Mouse (Mus musculus) neutrophil, adult 59 days (primary cell): ENCODE data around the gene Ctcf. TPM values are rescaled to one million over a fixed set of nuclear protein-coding genes. Genes with fewer than 3 reads are reported as not detected.

Experiments used
- total RNA-seq, 2 experiments: library from RNA; stranded (reverse); gene quantifications; 1 replicate in 1 of 2; 2 replicates in 1 of 2; pipeline ENCODE4 v1.2.4; 2023

The Ctcf gene
- 100 to 1,000 TPM in 1 of 2 experiments, 10 to 100 TPM in 1; 93.2 to 103 TPM for total RNA-seq

GRCm38 (mm10) chr8:105636018-105636962, at the start of gene Ctcf:
Gene Ctcf (plus strand): TSS chr8:105636568.

GRCm38 (mm10) chr8:105604804-105605381, 31.5 kb upstream of the Ctcf start, which contains the start of gene Ripor1:
Gene Ripor1 (plus strand): TSS chr8:105605255.

GRCm38 (mm10) chr8:105636963-105637510, 669 bp downstream of the Ctcf start, which contains the start of gene Agrp:
Gene Agrp (minus strand): TSS chr8:105637393.

GRCm38 (mm10) chr8:105685796-105686308, 49.5 kb downstream of the Ctcf start, which contains the start of gene Carmil2:
Gene Carmil2 (plus strand): TSS chr8:105686274.

GRCm38 (mm10) chr8:105700966-105701824, 64.8 kb downstream of the Ctcf start, which contains the start of the genes Acd and Pard6a:
Gene Acd (minus strand): TSS chr8:105701102.
Gene Pard6a (plus strand): TSS chr8:105701148.

GRCm38 (mm10) chr8:105707498-105708403, 71.4 kb downstream of the Ctcf start, which contains the start of the genes 4933405L10Rik and Enkd1:
Gene 4933405L10Rik (plus strand): TSS chr8:105707655.
Gene Enkd1 (minus strand): TSS chr8:105708210.

Other genes starting within 250 kb of the Ctcf start
- gene Kctd19, start 223.1 kb upstream of the Ctcf start, total RNA-seq, result not detected
- gene Lrrc36, start 223.0 kb upstream of the Ctcf start, total RNA-seq, result not detected
- gene Tppp3, start 165.0 kb upstream of the Ctcf start, total RNA-seq, result 10 to 100 TPM; 10.9 to 18.1 TPM
- gene Zdhhc1, start 139.7 kb upstream of the Ctcf start, total RNA-seq, result 1 to 10 TPM; 1.8 TPM
- gene Hsd11b2, start 117.8 kb upstream of the Ctcf start, total RNA-seq, result not detected
- gene Atp6v0d1, start 70.5 kb upstream of the Ctcf start, total RNA-seq, result 100 to 1,000 TPM; 142 to 159 TPM
- gene Ripor1, start 31.3 kb upstream of the Ctcf start, total RNA-seq, result 10 to 100 TPM; 15.2 to 17.7 TPM
- gene Agrp, start 825 bp downstream of the Ctcf start, total RNA-seq, result not detected
- gene Carmil2, start 49.7 kb downstream of the Ctcf start, total RNA-seq, result 1 to 10 TPM; 9.4 to 9.7 TPM
- gene Acd, start 64.5 kb downstream of the Ctcf start, total RNA-seq, result 10 to 100 TPM; 26.9 to 32.0 TPM
- 1 to 10 TPM; 4.0 to 6.4 TPM for gene Pard6a, start 64.6 kb downstream of the Ctcf start, total RNA-seq
- not detected for gene 4933405L10Rik, start 71.1 kb downstream of the Ctcf start, total RNA-seq
- gene Enkd1, start 71.6 kb downstream of the Ctcf start, total RNA-seq, result 1 to 10 TPM; 6.8 to 9.5 TPM
- gene Gfod2, start 122.1 kb downstream of the Ctcf start, total RNA-seq, result under 1 TPM; 0.51 to 0.62 TPM
- gene Ranbp10, start 190.8 kb downstream of the Ctcf start, total RNA-seq, result 10 to 100 TPM; 21.9 to 25.2 TPM
- gene Tsnaxip1, start 191.2 kb downstream of the Ctcf start, total RNA-seq, result not detected
- 10 to 100 TPM; 13.5 to 17.1 TPM for gene Cenpt, start 216.7 kb downstream of the Ctcf start, total RNA-seq
- 10 to 100 TPM; 32.8 to 39.9 TPM for gene Thap11, start 218.6 kb downstream of the Ctcf start, total RNA-seq
- 10 to 100 TPM; 22.8 to 35.5 TPM for gene Nutf2, start 224.0 kb downstream of the Ctcf start, total RNA-seq
- gene Edc4, start 244.3 kb downstream of the Ctcf start, total RNA-seq, result 10 to 100 TPM; 32.0 to 38.0 TPM